Mouse (Mus musculus) CD4-positive, CD25-positive, alpha-beta regulatory T cell, adult 4 months (primary cell): ENCODE data around the gene Adcy1. TPM values are rescaled to one million over a fixed set of nuclear protein-coding genes. Genes with fewer than 3 reads are reported as not detected.

Experiments
- ATAC-seq: one replicate; pipeline ENCODE4 v1.8.0; 2017
- polyA plus RNA-seq, 2 experiments: library from polyadenylated mRNA; unstranded; fragments of 100-300 nt; shearing (Covaris generic); gene quantifications; one replicate each; pipeline ENCODE4 v1.2.1; 2017

Gene Adcy1
- polyA plus RNA-seq, 2 experiments from 2014 or later = not detected

- ATAC-seq = no peak
Measured at GRCm38 (mm10) chr11:7226810-7227550, 163.7 kb downstream of the Adcy1 start.

GRCm38 (mm10) chr11:7228107-7228506 is 164.8 kb downstream of the Adcy1 start:
- no peak for ATAC-seq

Other genes with a start within 250 kb of the Adcy1 start
- not detected for gene Gm11983, start 225.8 kb upstream of the Adcy1 start, polyA plus RNA-seq
- not detected for gene Gm11985, start 125.1 kb downstream of the Adcy1 start, polyA plus RNA-seq
- not detected for gene Igfbp1, start 134.3 kb downstream of the Adcy1 start, polyA plus RNA-seq
- gene Igfbp3, start 150.4 kb downstream of the Adcy1 start, polyA plus RNA-seq = not detected